Mouse (Mus musculus): ENCODE measurements at regions not wholly inside any gene's neighbourhood (a gene's known extent, or its start where the extent isn't known, plus 50 kb on each side); places are given as distances from the start of the nearest gene placed in this dataset.

- TF ChIP-seq CTCF (IDR thresholded peaks at IDR 0.05; ENCODE audit: extremely low read depth, insufficient read length, insufficient replicate concordance, low read depth, low read length) (no peak), POLR2A (IDR thresholded peaks at IDR 0.05; ENCODE audit: low read depth, low read length) (no peak)
Observed at GRCm38 (mm10) chr11:18814110-18814509, 204.7 kb downstream of the Meis1 start.
